Mouse (Mus musculus): ENCODE results near the gene Chst10. TPM values are rescaled to one million over a fixed set of nuclear protein-coding genes. Genes with fewer than 3 reads are reported as not detected.

The Chst10 gene
- total and polyA plus RNA-seq, 3 experiments: 0.31 to 0.43 TPM; not detected in 1

Other genes with a start within 250 kb of the Chst10 start
- gene Aff3, start 233.2 kb downstream of the Chst10 start, total RNA-seq (2012; rRNA removed): 25.4 TPM in 2 replicates
- 10 to 100 TPM; 18.5 to 41.1 TPM for gene Aff3, start 233.2 kb downstream of the Chst10 start, polyA plus RNA-seq (2012; ENCODE audit: insufficient read depth in 1 of 2, insufficient read length in 2 of 2, low read depth in 1 of 2, low replicate concordance in 2 of 2, missing spikeins in 1 of 2)
- not detected in 2 replicates for gene Lonrf2, start 61.5 kb downstream of the Chst10 start, total RNA-seq (2012; rRNA removed)
- not detected for gene Lonrf2, start 61.5 kb downstream of the Chst10 start, polyA plus RNA-seq (2012; ENCODE audit: insufficient read depth in 1 of 2, insufficient read length in 2 of 2, low read depth in 1 of 2, low replicate concordance in 2 of 2, missing spikeins in 1 of 2)
- not detected in 2 replicates for gene Nms, start 41.0 kb upstream of the Chst10 start, total RNA-seq (2012; rRNA removed)
- not detected for gene Nms, start 41.0 kb upstream of the Chst10 start, polyA plus RNA-seq (2012; ENCODE audit: insufficient read depth in 1 of 2, insufficient read length in 2 of 2, low read depth in 1 of 2, low replicate concordance in 2 of 2, missing spikeins in 1 of 2)
- gene Pdcl3, start 87.4 kb upstream of the Chst10 start, total RNA-seq (2012; rRNA removed): 44.0 and 52.5 TPM in 2 replicates
- gene Pdcl3, start 87.4 kb upstream of the Chst10 start, polyA plus RNA-seq (2012; ENCODE audit: insufficient read depth in 1 of 2, insufficient read length in 2 of 2, low read depth in 1 of 2, low replicate concordance in 2 of 2, missing spikeins in 1 of 2): 100 to 1,000 TPM in 1 of 2 experiments, 10 to 100 TPM in 1; 71.5 to 236 TPM